Mouse (Mus musculus) layer of hippocampus, postnatal 36 days (tissue): ENCODE measurements at regions not wholly inside any gene's neighbourhood (a gene's known extent, or its start where the extent isn't known, plus 50 kb on each side); places are given as distances from the start of the nearest gene placed in this dataset.
A peak's percentile ranks its signal among the peaks of the same experiment; 100 is the strongest.

Experiments used
- DNase-seq, 2 experiments: peaks; one replicate each; pipeline ENCODE4 v3.0.0; 2022

DNA sequence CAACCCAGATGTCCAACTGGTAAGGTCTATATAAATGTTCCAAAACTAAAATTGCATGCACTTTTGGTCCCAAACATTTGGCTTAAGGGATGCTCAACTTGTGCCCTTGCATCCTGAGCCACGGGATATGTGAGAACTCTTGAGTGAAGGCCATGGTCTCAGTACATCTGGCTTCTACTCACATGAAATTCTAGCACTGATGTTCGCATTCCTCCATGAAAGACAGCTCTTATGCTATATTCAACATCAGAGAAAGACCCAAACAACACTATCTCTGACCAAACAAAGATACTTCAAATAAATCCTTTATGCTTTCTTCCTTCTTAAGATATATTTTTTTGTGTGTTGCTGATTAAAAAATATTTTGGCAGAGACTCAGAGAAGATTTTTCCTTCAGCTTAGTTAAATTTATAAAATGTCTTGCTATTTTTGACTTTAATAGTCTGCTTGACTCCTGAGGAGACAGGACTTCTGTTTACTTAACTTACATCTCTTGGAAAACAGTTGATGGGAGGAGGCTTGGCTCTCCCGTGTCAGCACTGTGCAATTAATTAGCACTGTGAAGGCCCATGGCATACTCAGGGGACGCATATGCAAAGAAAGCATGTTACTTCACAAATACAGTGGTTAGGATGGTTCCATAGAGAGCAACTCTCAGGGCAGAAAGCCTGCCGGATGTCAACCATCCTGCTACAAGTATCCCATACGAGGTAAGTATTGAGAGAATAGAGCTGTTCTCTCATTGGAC is 230.9 kb downstream of the Gm19410 start:
- no peak for DNase-seq

DNA sequence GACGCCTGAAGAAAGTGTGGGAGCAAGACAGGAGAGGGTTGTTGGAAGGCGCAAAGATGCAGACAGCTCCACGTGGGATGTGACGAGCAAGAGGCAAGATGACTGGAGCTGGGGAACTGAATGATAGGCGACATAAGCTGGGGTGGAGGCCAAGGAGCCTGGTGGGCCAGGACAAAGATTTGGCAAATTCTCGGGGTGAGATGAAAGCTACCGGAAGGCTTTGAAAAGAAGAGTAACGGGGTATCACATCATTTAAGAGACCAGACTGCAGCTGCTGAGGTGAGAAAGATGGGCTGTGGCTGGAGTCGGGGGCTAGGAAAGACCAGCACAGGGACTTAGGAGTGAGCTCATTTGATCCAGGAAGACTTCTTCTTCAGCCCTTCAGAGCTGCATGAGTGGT is 234.0 kb downstream of the Gm19410 start:
- no peak for DNase-seq

DNA sequence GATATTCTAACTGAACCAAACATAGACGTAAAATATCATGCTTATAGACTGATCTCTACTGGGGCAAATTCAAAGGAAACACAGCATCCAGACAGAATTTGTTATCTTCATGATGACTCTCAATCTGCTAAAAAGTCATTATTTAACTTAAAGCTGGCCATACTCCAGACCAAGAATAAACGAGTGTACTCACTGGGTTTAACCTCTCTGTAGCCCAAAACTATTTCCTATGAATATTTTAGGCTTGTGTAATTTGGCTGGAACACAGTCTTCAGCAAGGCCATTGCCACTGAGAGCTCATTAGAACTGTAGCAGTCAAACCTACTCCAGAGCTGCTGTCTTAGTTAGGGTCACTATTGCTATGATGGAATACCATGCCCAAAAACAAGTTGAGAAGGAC is 238.8 kb downstream of the Gm19410 start:
- no peak for DNase-seq

DNA sequence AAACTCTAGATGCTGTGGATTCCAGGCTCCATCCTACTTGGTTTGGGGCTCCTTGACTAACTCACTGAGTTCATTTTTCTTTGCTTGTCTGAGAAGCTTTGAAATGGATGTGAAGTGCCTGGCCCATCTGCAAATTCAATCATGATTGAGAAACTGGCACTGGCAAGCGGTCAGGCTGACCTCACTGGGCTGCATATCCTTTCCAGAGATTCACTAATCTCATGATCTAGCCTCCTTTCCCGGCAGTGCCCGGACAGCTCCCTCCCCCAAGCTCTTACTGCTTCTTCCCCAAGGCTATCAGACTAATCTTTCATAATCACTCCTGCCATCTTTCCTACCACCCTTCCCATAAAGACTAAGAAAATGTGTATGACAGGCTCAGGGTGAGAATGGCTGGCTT is 239.9 kb downstream of the Gm19410 start:
- no peak for DNase-seq

DNA sequence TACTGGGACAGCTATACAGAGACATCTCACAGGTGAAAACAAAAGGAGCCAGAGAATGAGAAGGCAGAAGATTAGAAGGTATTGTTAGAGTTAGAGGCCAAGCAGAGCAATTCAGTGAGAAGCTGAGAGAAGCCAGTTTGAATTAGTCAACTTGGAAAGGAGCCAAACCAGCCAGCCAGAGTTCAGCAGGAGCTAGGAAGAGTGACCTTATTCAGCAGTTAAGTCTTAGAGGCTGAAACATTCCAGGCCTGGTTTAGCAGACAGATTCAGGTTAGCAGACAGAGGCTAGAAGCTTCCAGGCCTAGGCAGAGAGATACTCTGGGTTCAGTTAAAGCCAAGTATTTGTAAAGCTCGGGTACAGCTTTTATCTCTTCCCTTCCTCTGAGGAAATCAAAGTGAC is 242.1 kb downstream of the Gm19410 start:
- DNase-seq, result no peak

DNA sequence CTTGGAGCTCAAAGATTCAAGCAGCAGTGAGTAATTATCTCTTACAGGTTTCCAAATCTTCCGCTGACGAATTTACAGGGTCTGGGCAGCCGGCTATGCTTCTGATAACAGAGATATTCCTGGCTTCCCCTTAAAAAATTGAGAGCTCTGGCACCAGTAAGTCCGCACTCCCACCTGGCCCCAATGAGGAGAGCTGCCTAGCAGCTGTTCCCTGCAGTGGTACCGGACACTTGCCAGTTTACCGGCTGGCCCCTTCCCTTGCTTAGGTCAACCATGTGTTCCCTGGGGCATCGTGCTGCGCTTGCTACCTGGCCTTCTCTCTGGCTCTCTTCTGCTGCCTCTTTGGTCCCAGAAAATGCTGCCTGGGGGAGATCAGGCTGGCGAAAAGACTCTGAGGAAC is 244.0 kb downstream of the Gm19410 start:
- DNase-seq, result no peak

DNA sequence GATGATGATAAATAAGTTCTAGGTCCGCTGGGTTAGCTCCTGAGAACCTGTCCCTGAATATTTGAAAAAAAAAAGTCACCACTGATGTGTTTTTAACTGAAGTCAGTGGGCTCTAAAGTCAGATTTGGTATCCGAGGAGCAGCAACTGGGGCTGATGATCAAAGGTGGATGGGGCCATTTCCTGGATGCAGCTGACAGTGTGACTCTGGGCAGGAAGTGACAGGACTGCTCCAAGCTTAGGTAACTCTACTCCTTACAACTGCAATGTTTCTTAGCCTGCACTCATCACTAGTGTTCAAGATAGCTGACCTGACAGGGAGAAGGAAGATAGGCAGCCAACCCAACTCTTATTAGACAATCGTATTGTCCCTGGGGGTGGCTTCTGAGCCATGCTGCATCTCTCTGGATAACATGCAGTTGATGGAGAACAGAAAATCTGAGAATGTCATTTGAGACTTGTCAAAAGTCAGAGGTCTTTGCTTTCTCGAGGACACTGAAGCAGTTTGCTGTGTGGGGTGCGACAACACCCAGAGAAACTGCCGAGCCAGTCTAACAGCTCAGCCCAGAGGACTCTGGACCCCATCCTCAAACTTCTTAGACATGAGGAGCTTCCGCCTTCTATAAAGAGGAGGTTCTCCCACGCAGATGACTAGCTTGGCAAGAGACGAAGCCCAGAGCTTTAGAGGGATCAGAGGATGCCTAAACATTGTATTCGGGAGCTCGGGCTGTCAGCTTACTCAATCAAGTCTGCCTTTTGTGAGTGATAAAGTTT is 245.0 kb downstream of the Gm19410 start:
- DNase-seq, result no peak

DNA sequence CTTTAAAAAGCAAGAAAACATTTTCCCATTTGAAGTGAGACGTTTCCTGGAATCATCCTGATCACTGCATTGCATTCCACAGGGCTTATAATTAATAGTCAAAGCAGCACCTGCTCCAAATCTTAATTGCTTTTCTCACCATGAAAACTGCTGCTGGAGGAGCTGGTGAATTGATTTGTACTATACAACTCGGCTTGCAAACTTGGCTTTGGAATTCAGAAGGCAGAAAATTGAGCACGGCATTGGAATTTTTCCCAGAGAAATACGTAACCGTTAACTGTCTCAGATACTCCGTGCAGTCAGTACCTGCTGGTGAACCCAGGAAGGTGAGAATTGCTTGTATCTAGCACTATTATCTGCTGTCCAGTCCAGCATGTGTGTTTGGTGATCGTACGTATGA is 249.3 kb downstream of the Gm19410 start:
- no peak for DNase-seq

DNA sequence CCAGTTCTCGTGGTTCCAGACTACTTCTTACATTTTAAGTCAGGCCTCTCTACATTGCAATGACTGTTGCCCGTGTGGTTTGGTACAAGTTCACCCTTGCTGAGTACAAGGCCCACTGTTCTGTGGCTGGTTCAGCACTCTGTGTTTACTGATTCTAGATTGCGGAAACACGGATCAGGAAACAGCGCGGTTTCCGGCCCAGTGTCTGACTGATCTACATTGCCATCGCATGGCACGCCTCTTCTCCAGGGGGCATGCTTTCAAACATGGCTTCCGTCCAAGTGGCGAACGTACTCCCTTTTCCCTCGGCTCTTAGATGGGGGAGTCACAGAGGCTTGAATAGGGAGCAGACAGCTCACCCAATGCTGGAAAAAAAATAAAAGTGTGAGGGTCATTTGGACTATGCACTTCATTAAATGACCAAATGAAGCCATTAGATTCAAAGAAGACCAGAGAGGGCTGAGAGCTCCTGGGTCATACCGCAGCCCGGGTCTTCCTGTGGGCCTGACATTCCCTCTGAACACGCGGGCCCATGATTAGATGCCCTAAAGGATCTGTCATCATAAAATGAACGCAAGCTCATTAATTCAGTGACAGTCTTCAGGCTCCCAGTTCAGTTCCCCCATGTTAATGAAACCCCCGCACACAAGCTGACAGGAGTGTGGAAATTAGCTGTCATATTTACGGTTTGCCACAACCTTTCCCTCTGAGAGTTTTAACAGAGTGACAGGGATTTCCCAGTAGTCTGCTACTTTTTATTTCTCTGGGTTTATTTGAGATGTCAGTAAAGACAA is 250.9 kb downstream of the Gm19410 start:
- DNase-seq, result no peak

DNA sequence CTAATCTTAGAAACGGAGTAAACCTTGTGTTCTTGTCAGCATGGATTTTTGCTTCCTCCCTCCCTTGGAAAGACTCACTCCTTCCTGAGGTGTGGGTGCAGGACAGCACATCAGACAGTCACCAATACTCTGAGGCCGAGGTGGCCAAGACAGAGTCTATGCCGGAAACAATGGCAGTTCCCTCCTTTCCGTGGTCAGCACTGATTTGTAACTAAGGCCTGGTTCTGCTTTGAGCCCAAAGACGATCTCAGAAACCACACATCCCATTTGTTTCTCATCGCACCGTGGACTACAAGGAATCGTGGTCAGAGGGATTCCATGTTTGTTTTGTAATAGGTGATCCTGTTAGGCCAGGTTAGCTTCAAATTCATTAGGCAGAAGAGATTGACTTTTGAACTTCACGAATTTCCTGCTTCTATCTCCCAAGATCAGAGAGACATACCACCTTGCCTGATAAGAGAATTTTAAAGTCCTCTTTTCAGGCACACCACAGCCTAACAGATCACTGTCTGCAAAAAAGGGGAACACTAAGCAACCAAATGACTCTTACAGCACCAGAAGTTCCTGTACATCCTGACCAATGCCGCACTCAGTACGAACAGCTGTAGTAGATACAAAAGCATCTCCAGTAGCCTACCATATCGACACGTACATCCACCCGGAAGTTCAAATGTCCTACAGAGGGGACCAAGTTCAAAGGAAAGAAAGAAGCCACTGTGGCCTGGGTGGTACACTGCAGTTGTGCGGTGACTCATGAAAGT is 253.6 kb downstream of the Gm19410 start:
- no peak for DNase-seq

DNA sequence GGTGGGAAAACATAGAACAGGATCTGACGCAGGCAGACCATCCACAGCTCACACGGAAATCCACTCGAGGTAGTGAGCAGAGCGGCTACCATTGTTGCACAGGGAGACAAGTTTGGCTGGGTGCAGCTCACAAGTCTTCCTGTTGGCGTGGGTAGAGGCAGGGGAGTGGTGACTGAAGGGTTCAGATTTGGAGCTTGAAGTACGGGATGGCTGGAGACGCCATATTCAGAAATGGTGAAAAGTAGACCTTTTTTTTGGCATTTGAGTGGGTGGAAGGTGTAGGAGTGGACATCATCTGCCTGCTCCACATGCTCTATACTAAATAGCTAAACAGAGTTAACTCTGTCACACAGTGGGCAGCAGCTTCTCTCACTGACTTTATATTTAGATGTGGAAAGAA is 254.3 kb downstream of the Gm19410 start:
- DNase-seq, result no peak

DNA sequence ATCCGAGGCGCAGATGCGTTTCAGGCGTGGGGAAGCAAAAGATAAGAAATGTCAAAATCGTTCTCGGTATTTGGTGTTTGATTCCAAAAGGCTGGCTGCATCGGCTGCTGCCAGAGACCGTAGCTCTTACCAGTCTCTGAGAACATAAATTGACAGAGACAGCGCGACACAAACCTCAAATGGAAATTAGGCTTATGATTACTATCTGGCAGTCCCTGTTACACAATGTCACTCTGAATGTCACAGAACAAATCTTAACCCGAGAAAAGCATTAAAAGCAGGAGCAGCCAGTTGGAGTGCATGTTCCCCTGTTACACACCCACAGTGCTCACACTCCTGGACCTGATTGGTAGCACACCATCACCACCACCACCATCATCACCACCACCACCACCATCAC is 262.0 kb downstream of the Gm19410 start:
- no peak for DNase-seq

DNA sequence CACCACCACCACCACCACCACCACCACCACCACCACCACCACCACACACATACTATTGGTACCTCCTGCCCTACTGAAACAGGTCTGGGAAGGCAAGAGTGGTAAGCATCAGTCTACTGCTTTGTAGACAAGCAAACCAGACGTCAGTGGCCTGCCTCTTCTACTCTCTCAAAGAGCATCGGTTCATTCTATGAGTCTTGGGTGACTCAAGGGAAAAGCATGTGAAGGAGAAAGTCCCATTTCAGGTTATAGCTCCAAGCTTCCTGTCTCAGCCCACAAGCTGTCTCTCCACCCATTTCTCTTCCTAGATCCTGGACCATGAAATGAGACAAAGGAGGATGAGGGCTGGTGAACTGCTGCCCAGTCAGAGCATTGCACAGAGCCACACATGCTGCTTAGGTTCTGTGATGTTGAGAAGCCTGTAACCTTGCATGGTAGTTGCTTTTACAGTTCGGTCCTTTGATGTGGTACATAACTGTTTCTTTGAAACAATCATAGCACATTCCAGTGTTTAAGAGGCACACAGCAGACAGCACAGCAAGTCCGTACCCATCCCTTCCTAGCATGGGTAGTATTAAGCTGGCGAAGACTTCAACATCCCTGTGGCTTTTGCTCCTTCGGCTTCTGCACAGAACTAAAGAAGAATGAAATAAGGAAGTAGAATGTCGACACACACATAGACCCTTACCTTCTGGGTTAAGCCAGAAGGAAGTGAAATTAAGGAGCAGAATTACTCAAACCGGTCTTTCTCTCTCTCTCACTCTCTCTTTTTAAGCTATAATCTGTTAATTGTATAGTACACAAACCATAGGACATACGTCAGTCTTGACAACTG is 262.7 kb downstream of the Gm19410 start:
- no peak for DNase-seq

DNA sequence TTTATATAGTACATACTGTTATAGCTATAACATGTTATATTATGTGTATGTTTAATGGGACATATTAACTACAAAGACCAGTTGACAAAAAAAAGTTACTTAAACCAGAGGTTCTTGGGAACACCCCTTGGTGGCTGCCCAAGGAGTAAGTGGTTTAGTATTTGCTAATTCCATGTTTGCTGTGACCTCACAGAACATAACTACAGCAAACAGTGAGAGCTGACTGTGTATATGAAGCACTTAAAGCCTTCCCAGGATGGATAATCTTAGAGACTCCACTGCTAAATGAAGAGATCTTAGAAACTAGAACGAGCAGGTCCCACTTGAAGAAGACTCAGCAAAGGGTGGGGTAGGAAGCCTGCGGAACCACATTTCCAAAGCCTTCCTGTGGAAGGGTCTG is 263.9 kb downstream of the Gm19410 start:
- no peak for DNase-seq

DNA sequence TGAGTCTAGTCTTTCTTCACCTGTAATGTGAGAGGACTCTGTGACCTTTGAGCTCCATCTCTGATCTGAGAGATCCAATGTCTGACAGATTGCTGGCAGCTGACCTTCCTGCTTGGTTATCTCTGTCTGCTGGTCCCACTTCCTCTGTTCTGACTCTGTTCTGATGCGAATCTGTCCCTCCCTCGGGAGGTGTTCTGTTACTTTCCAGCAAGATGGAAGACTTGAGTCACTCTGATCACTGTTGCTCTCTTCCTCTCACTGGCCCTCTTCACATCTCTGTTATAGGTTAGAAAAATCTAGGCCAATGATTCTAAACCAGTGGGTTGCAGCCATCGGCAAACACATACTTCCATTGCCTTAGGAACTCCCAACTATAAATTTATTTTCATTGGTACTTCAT is 264.6 kb downstream of the Gm19410 start:
- no peak for DNase-seq

DNA sequence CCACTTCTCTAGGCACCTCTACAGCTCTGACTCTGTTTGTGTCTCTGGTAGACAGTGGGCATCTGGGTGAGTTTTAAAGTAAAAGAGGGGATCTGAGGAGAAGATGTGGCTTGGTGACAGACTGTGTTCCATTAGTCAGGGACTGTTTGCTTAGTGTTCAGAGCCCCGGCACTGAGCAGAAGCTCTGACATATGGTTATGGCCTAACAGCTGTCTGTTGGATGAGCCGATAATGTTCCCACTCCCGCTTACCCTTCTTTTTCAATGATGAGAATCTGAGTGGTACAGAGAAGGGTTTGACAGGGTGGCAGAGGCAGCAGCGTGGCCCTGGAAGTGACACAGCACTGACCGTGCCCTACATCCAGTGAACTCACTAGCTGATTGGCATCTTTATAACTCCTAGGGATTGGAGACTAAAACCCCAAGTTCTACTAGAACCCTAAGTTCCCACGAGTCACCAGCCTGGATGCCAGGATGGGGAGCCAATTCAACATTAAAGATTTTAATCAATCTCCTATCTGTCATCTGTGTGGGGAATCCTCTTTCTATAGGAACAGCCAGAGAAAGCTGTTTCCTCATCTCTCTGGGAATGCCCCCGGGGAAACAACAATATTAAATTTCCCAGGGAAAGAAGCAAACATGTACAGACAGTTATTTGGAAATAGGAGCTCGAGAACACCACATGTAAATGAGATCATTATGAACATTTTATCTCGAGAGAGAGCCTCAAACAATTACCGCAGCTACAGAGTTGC is 266.6 kb downstream of the Gm19410 start:
- DNase-seq, result peak; percentile 61 to 67

DNA sequence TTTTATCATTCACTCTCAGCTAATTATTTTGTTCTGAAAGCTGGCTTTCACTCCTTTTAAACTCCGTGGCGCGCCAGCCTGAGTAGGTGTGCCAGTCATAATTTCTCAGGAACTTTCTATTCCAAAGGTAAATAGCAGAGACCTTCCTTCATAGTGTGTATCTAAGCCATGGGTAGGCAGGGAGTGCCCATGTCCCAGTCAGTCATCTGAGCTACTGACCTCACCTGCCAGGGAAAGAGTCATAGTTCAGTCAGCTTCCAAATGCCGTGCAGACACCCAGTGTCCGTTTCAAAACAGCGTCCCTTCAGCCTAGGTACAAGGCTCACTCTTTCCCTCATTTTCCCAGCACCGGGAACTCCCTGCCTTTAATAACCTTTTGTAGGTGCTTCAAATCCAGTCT is 269.7 kb downstream of the Gm19410 start:
- no peak for DNase-seq

DNA sequence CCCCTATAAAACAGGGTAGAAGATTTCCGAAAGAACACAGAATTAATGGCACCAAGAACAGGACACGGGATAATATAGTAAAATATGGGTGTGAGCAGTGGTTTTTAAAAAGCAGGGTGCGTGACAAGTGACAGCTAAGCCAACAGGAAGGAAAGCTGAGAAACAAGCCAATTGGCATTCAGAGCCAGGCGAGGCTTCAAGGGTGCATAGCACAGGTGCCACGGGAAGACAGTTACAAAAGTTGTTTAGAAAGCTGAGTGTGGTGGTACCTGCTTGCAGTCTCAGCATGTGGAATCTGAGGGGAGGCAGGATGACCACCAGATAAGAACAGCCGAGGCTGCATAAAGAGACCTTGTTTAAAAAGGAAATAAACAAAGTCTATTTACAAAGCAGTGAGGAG is 270.7 kb downstream of the Gm19410 start:
- no peak for DNase-seq

DNA sequence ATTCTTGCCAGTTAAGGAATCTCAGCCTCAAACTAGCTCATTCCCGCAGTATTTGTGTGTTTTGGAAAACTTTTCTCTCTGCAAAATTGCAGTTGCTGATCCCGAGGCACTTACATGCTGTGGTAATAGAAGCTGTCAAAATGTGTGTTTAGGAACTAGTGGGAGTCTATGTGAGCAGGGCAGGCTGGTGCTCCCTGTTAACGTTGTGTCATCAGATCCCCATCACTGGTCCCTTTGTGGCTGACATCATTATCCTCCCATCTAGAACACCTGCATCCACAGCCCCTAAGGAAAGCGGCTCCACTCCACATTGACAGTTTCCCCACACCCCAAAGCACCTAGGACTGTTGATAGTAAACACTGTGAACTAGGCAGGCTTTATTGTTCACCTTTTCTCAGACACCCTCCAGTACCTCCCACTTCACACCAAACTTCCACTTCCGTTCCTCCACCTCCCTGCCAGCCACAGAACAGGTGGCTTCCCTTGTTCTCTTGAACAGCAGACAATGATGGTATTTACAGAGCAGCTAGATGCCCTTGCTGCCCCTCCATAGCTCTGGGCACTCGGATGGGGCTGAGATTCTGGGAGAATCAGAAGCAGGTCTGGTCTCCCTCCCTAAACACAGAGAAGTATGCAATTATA is 275.8 kb downstream of the Gm19410 start:
- DNase-seq, result no peak

DNA sequence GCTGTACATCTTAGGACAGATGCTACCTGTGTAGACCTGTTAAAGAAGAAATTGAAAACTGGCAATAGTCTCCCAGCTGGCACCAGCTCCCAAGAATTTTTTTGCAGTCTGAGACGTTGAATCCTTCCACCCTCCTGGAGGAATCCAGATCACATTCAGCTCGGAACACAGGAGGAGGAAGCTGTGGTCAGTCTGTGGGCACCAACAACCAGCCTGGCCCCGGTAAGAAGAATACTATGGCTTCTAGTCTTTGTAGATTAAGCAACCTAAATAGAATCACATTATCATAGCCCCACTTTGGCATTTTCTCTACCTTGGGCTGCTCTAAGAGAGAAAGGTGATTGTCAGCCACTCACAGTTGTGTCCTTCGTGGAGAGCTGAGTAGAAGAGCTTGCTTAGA is 277.0 kb downstream of the Gm19410 start:
- no peak for DNase-seq
